Comparison of ENCODE assay signal across 22 mouse cellular contexts in genomic region chr4:81628496-81628828, GRCm38 (mm10).
"Had no signal": no experiment of that assay in that cellular context is flagged by ENCODE, and none has a peak within 500 bp of the region (broad histone marks: within the 10 kb centered on the region; RNA-seq: fewer than 3 reads in every experiment).

No protein-coding gene starts in this region.

- H3K27me3 ChIP-seq: limb, embryonic 13.5 days; liver, embryonic 12.5 days; liver, embryonic 15.5 days; lung, embryonic 15.5 days; midbrain, embryonic 15.5 days had no signal

- H3K4me3 ChIP-seq: limb, embryonic 10.5 days; limb, embryonic 13.5 days; liver, embryonic 12.5 days; liver, embryonic 15.5 days; lung, embryonic 15.5 days; midbrain, embryonic 15.5 days; myocyte had no signal

- H3K4me2 ChIP-seq: limb, embryonic 13.5 days; liver, embryonic 12.5 days; liver, embryonic 15.5 days; lung, embryonic 15.5 days; midbrain, embryonic 11.5 days; midbrain, embryonic 15.5 days had no signal

- H3K9me3 ChIP-seq: limb, embryonic 10.5 days; limb, embryonic 13.5 days; liver, embryonic 12.5 days; liver, embryonic 15.5 days; lung, embryonic 15.5 days; midbrain, embryonic 15.5 days had no signal

- H3K27ac ChIP-seq: limb, embryonic 10.5 days; limb, embryonic 13.5 days; liver, embryonic 12.5 days; liver, embryonic 15.5 days; lung, embryonic 15.5 days; midbrain, embryonic 15.5 days; stomach, postnatal 0 days had no signal

- H3K36me3 ChIP-seq: limb, embryonic 10.5 days; limb, embryonic 13.5 days; liver, embryonic 12.5 days; liver, embryonic 15.5 days; lung, embryonic 15.5 days; midbrain, embryonic 15.5 days had no signal

- DNase-seq: kidney, adult 18-20 months; kidney, adult 9 months; kidney, postnatal 14 days; liver; lung, adult 18-20 months; lung, postnatal 14 days; lung, postnatal 4 days; right cerebral cortex, adult 18-20 months; right cerebral cortex, postnatal 14 days; right cerebral cortex, postnatal 4 days; thymus, adult 2 months; thymus, postnatal 25 days had no signal

- H3K4me1 ChIP-seq: liver, embryonic 12.5 days; liver, embryonic 15.5 days; midbrain, embryonic 15.5 days had no signal

- H3K9ac ChIP-seq: limb, embryonic 13.5 days; liver, embryonic 12.5 days; liver, embryonic 15.5 days; lung, embryonic 15.5 days; midbrain, embryonic 15.5 days had no signal

- ATAC-seq: intestine, embryonic 16.5 days; liver, embryonic 12.5 days; midbrain, embryonic 15.5 days had no signal
